Mouse (Mus musculus): ENCODE measurements around the gene Pomgnt2. TPM values are rescaled to one million over a fixed set of nuclear protein-coding genes. Genes with fewer than 3 reads are reported as not detected.

Pomgnt2 gene
- polyA plus RNA-seq, 1 experiment from 2014 or later = 37.8 TPM

GRCm38 (mm10) chr9:121934856-121935255, 62.1 kb downstream of the Pomgnt2 start:
- WGBS = 82% methylated on average over 4 of the region's 4 CpGs
- Histone ChIP-seq H3K27me3 (replicated peaks) (no peaks in the 10 kb centered on the region), H3K36me3 (no peaks in the 10 kb centered on the region), H3K4me2 (no peak overlapping the region), H3K9me3 (replicated peaks) (no peaks in the 10 kb centered on the region), H3K4me3 (replicated peaks) (no peak overlapping the region), H3K27ac (replicated peaks) (no peak overlapping the region), H3K4me1 (0 out of 2 replicates have a peak, but pooled peaks cover 3% of the 10 kb centered on the region), H3K9ac (replicated peaks) (no peak overlapping the region)
- no peak for ATAC-seq (ENCODE audit: low FRiP score)

Other genes with a start within 250 kb of the Pomgnt2 start
- gene Zfp651, start 237.8 kb downstream of the Pomgnt2 start, polyA plus RNA-seq (2015; fragmentation: Nextera tagmentation; extraction: Ambion mirVana) = 27.9 and 36.3 TPM in 2 replicates
- gene Klhl40, start 219.5 kb downstream of the Pomgnt2 start, polyA plus RNA-seq (2015; fragmentation: Nextera tagmentation; extraction: Ambion mirVana) = 2.7 and 3.6 TPM in 2 replicates
- gene Hhatl, start 204.6 kb downstream of the Pomgnt2 start, polyA plus RNA-seq (2015; fragmentation: Nextera tagmentation; extraction: Ambion mirVana) = 0.38 and 0.64 TPM in 2 replicates
- 2.1 and 4.0 TPM in 2 replicates for gene Ccdc13, start 157.6 kb downstream of the Pomgnt2 start, polyA plus RNA-seq (2015; fragmentation: Nextera tagmentation; extraction: Ambion mirVana)
- gene Higd1a, start 138.7 kb downstream of the Pomgnt2 start, polyA plus RNA-seq (2015; fragmentation: Nextera tagmentation; extraction: Ambion mirVana) = 149 and 169 TPM in 2 replicates
- gene Ackr2, start 98.8 kb downstream of the Pomgnt2 start, polyA plus RNA-seq (2015; fragmentation: Nextera tagmentation; extraction: Ambion mirVana) = 1.5 and 1.7 TPM in 2 replicates
- gene Cyp8b1, start 80.8 kb downstream of the Pomgnt2 start, polyA plus RNA-seq (2015; fragmentation: Nextera tagmentation; extraction: Ambion mirVana) = not detected in 2 replicates
- gene Fam198a, start 46.1 kb downstream of the Pomgnt2 start, polyA plus RNA-seq (2015; fragmentation: Nextera tagmentation; extraction: Ambion mirVana) = 1.9 and 2.4 TPM in 2 replicates
- gene Snrk, start 120.2 kb upstream of the Pomgnt2 start, polyA plus RNA-seq (2015; fragmentation: Nextera tagmentation; extraction: Ambion mirVana) = 74.3 and 76.6 TPM in 2 replicates